Mouse (Mus musculus) hindbrain, embryonic 14.5 days (tissue): ENCODE measurements at regions not wholly inside any gene's neighbourhood (a gene's known extent, or its start where the extent isn't known, plus 50 kb on each side); places are given as distances from the start of the nearest gene placed in this dataset.

Source experiments
- ATAC-seq: fragments of 200-750 bp; cut with Nextera tagmentation; 2 replicates; pipeline ENCODE4 v1.8.0; 2017; ENCODE audit warnings: moderate number of reproducible peaks, mild to moderate bottlenecking, moderate TSS enrichment, moderate library complexity; ENCODE audit not compliant: low FRiP score
- DNase-seq: peaks from one replicate; pipeline ENCODE4 v3.0.0-alpha.2; 2015; ENCODE audit warnings: low spot score
- H3K27ac ChIP-seq: fragments of 300-500 bp; sonication (generic); 2 replicates; pipeline ENCODE4 v1.5.1; 2014; ENCODE audit warnings: mild to moderate bottlenecking, moderate library complexity
- H3K27me3 ChIP-seq: fragments of 300-500 bp; sonication (generic); 2 replicates; pipeline ENCODE4 v1.6.1; 2014; ENCODE audit warnings: mild to moderate bottlenecking, low read length, mixed read lengths; ENCODE audit not compliant: control insufficient read depth, insufficient read depth
- H3K36me3 ChIP-seq: fragments of 300-500 bp; sonication (generic); replicated peaks from 2 replicates; pipeline ENCODE4 v1.6.1; 2014; ENCODE audit not compliant: control insufficient read depth, insufficient read depth
- H3K4me1 ChIP-seq: fragments of 300-500 bp; sonication (generic); replicated peaks from 2 replicates; pipeline ENCODE4 v1.6.1; 2014; ENCODE audit warnings: antibody characterized with exemption, low read length, mixed read lengths; ENCODE audit not compliant: control insufficient read depth, insufficient read depth
- H3K4me2 ChIP-seq: fragments of 300-500 bp; sonication (generic); replicated peaks from 2 replicates; pipeline ENCODE4 v1.6.1; 2014; ENCODE audit warnings: mild to moderate bottlenecking, moderate library complexity
- H3K4me3 ChIP-seq: fragments of 300-500 bp; sonication (generic); replicated peaks from 2 replicates; pipeline ENCODE4 v1.5.1; 2014; ENCODE audit warnings: mild to moderate bottlenecking, low read length
- H3K9ac ChIP-seq: fragments of 300-500 bp; sonication (generic); 2 replicates; pipeline ENCODE4 v1.6.1; 2014
- H3K9me3 ChIP-seq: fragments of 300-500 bp; sonication (generic); 2 replicates; pipeline ENCODE4 v1.6.1; 2016; ENCODE audit warnings: low read length; ENCODE audit not compliant: control insufficient read depth
- WGBS: fragments of 180-500 bp; shearing (Covaris S2); extraction: QIAGEN DNeasy Blood & Tissue Kit; methylation state at CpG from one replicate; pipeline ENCODE4 v1.1.7; 2014; 5-methylcytosine and 5-hydroxymethylcytosine counted together

GRCm38 (mm10) chr1:98268853-98269252 lies 152.1 kb upstream of the Slco6d1 start:
- Histone ChIP-seq H3K27me3 (no peaks in the 10 kb centered on the region), H3K4me1 (no peaks in the 10 kb centered on the region), H3K36me3 (no peaks in the 10 kb centered on the region), H3K9ac (no peak overlapping the region), H3K4me2 (no peak overlapping the region), H3K4me3 (no peak overlapping the region), H3K27ac (no peak overlapping the region), H3K9me3 (no peaks in the 10 kb centered on the region)
- 67% methylated on average over 2 of the region's 2 CpGs for WGBS
- DNase-seq (no peak), ATAC-seq (no peak)

- H3K9ac ChIP-seq: no peak overlapping the region
- H3K9me3 ChIP-seq: no peaks in the 10 kb centered on the region
- H3K27me3 ChIP-seq: no peaks in the 10 kb centered on the region
- H3K36me3 ChIP-seq: no peaks in the 10 kb centered on the region
- H3K4me3 ChIP-seq: no peak overlapping the region
- H3K4me1 ChIP-seq: no peaks in the 10 kb centered on the region
- no peak overlapping the region for H3K4me2 ChIP-seq
- DNase-seq (no peak), ATAC-seq (no peak)
- 82% methylated on average over 1 of the region's 1 CpGs for whole genome bisulfite sequencing
- H3K27ac ChIP-seq: no peak overlapping the region
Observed at GRCm38 (mm10) chr1:98270212-98270611, 150.7 kb upstream of the Slco6d1 start.

- DNase-seq: no peak
- Histone ChIP-seq H3K4me3 (no peak overlapping the region), H3K9me3 (no peaks in the 10 kb centered on the region), H3K4me2 (no peak overlapping the region), H3K9ac (no peak overlapping the region), H3K27me3 (no peaks in the 10 kb centered on the region), H3K4me1 (no peaks in the 10 kb centered on the region), H3K27ac (no peak overlapping the region), H3K36me3 (no peaks in the 10 kb centered on the region)
- ATAC-seq: no peak
- 83% methylated on average over 6 of the region's 6 CpGs for WGBS
Observed at GRCm38 (mm10) chr1:98273966-98274616, 146.8 kb upstream of the Slco6d1 start.

- H3K4me2 ChIP-seq: no peak overlapping the region
- H3K4me3 ChIP-seq: no peak overlapping the region
- H3K9ac ChIP-seq: no peak overlapping the region
- H3K27me3 ChIP-seq: no peaks in the 10 kb centered on the region
- DNase-seq: no peak
- H3K36me3 ChIP-seq: no peaks in the 10 kb centered on the region
- no peaks in the 10 kb centered on the region for H3K9me3 ChIP-seq
- H3K27ac ChIP-seq: no peak overlapping the region
- ATAC-seq: no peak
- peaks cover 4% of the 10 kb centered on the region for H3K4me1 ChIP-seq
- WGBS: 85% methylated on average over 1 of the region's 1 CpGs
Observed at GRCm38 (mm10) chr1:98275524-98275923, 145.4 kb upstream of the Slco6d1 start.

- H3K4me1 ChIP-seq: peaks cover 10% of the 10 kb centered on the region
- WGBS: 94% methylated on average over 2 of the region's 2 CpGs
- H3K36me3 ChIP-seq: no peaks in the 10 kb centered on the region
- H3K4me2 ChIP-seq: no peak overlapping the region
- ATAC-seq (no peak), DNase-seq (no peak)
- H3K9ac ChIP-seq: no peak overlapping the region
- H3K27me3 ChIP-seq: no peaks in the 10 kb centered on the region
- no peaks in the 10 kb centered on the region for H3K9me3 ChIP-seq
- no peak overlapping the region for H3K4me3 ChIP-seq
- no peak overlapping the region for H3K27ac ChIP-seq
Observed at GRCm38 (mm10) chr1:98279446-98280048, 141.4 kb upstream of the Slco6d1 start.

- Histone ChIP-seq H3K4me1 (peaks cover 10% of the 10 kb centered on the region), H3K27ac (peak overlapping the region; percentile 74), H3K36me3 (no peaks in the 10 kb centered on the region), H3K9ac (no peak overlapping the region), H3K27me3 (no peaks in the 10 kb centered on the region), H3K9me3 (no peaks in the 10 kb centered on the region), H3K4me3 (no peak overlapping the region), H3K4me2 (no peak overlapping the region)
- ATAC-seq (no peak; the same call in 1 of the 2 replicates), DNase-seq (no peak)
- 64% methylated on average over 9 of the region's 9 CpGs for WGBS
Observed at GRCm38 (mm10) chr1:98280263-98281052, 140.5 kb upstream of the Slco6d1 start.

- Histone ChIP-seq H3K36me3 (no peaks in the 10 kb centered on the region), H3K4me1 (peaks cover 10% of the 10 kb centered on the region), H3K9ac (no peak overlapping the region), H3K9me3 (no peaks in the 10 kb centered on the region), H3K27me3 (no peaks in the 10 kb centered on the region), H3K4me3 (no peak overlapping the region), H3K27ac (peak overlapping the region; percentile 74), H3K4me2 (no peak overlapping the region)
- ATAC-seq: peak; percentile 66; the same call in 1 of the 2 replicates
- 60% methylated on average over 2 of the region's 2 CpGs for WGBS
- peak; percentile 55 for DNase-seq
Observed at GRCm38 (mm10) chr1:98281053-98281770, 139.7 kb upstream of the Slco6d1 start.

- WGBS: 56% methylated on average over 2 of the region's 2 CpGs
- no peak for ATAC-seq
- Histone ChIP-seq H3K27ac (peak overlapping the region; percentile 32; the same call in 1 of the 2 replicates), H3K4me1 (peaks cover 10% of the 10 kb centered on the region), H3K9ac (no peak overlapping the region), H3K4me2 (no peak overlapping the region), H3K4me3 (no peak overlapping the region), H3K27me3 (no peaks in the 10 kb centered on the region), H3K36me3 (no peaks in the 10 kb centered on the region), H3K9me3 (no peaks in the 10 kb centered on the region)
- no peak for DNase-seq
Observed at GRCm38 (mm10) chr1:98281771-98282149, 139.2 kb upstream of the Slco6d1 start.

GRCm38 (mm10) chr1:98303166-98303565 lies 117.8 kb upstream of the Slco6d1 start:
- 83% methylated on average over 2 of the region's 2 CpGs for WGBS
- H3K36me3 ChIP-seq: no peaks in the 10 kb centered on the region
- no peaks in the 10 kb centered on the region for H3K9me3 ChIP-seq
- no peak for DNase-seq
- no peak for ATAC-seq
- H3K4me3 ChIP-seq: no peak overlapping the region
- H3K27me3 ChIP-seq: no peaks in the 10 kb centered on the region
- H3K27ac ChIP-seq: no peak overlapping the region
- no peak overlapping the region for H3K4me2 ChIP-seq
- H3K9ac ChIP-seq: no peak overlapping the region
- H3K4me1 ChIP-seq: no peaks in the 10 kb centered on the region
